Mouse (Mus musculus) c-Kit-negative CD71-positive TER-119-positive erythroid progenitor cells, embryonic 14.5 days (primary cell): ENCODE measurements around the gene Eef1akmt4.
A peak's percentile ranks its signal among the peaks of the same experiment; 100 is the strongest.
"Not testable (repeated sequence)": the region's sequence is repeated elsewhere in the genome, so short reads cannot be mapped to it uniquely, and the experiment has no call there.

Source experiments
- DNase-seq: peaks from one replicate; pipeline ENCODE4 v3.0.0-alpha.2; 2013; ENCODE audit warnings: low read depth, low spot score

The Eef1akmt4 gene

DNA sequence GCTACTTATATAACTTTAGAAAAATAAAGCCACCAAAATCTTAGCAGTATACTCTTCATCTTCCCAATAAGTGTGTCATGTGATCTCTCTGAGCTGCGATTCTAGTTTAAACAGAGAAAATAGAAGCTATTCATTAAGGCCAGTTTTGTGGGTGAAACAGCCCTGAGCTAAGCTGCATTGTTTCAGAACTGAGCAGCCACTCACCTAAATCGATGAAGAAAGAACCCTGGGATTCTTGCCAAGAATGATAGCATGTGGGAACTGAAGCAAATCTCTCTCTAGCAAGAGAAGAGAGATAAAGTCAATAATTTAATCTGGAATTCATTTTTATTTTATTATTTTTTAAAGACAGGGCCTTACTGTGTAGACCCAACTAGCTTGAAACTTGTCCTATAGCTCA, 11.8 kb downstream of the Eef1akmt4 start:
- DNase-seq: no peak

DNA sequence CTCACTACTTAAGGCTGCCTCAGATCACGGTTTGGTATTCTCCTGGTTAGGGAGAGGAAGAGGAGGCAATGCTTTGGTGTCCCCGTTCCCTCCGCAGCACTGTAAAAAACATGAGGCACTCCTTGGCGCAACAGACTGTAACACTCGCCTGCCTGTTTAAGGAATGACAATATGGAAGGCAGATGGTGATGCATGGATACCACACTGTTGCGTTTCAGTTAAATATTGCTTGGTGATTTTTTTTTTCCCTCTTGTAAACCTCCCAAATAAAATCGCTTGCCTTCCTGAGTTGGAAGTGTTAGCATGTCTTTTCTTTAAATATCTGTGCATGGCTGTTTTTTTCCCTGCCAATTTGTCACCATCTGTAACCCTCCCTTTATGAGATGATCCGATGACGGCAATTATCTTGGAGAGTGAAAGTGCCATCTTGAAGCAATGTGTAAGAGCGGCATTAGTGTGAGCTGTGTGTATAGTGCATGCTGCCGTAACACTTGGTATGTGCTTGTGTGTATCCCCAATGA, 17.5 kb downstream of the Eef1akmt4 start:
- DNase-seq: no peak

DNA sequence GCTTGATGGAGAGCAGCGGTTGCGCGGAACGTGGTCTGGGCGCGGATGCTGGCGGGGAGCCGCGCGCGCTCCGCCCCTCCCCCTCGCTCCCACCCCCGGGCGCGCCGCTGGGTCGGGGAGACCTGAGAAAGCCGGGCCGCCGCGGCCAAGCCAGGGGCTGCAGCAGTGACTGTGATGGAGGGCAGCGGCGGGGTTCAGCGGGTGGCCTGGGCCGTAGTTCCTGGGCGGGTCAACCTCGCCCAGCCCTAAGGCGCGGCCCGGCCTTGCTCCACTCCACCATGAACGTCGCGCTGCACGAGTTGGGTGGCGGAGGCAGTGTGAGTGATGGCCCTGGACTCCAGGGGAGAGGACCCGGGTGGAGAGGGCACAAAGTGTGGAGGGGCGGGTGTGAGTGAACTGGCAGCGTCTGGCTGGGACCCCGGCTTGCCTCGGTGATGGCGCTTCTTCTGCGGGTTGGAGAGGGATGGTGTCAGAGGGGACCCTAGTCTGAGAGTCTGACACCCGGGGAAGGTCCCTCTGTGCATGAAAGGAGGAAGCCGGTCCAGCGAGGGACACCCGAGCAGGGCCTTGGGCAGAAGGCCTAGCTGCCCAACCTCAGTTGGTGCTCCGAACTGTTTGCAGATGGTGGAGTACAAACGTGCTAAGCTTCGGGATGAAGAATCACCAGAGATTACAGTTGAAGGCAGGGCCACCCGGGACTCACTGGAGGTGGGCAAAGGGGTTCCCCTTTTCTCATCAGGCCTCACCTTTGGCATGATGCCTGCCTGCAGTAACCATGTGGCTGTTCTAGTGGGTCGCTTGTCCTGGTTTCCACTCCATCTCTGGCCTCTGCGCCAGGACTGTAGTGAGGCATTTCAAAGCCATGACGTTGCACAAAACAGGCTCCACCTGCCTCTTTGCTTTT, 18.6 kb downstream of the Eef1akmt4 start, which contains the start of gene Ece2:
Gene Ece2 (plus strand): TSS at position 98 of the 904 bp plus-strand sequence.
- DNase-seq: no peak

- no peak for DNase-seq
These were observed 26.0 kb downstream of the Eef1akmt4 start for GRCm38 (mm10) chr16:20637410-20637809.

DNA sequence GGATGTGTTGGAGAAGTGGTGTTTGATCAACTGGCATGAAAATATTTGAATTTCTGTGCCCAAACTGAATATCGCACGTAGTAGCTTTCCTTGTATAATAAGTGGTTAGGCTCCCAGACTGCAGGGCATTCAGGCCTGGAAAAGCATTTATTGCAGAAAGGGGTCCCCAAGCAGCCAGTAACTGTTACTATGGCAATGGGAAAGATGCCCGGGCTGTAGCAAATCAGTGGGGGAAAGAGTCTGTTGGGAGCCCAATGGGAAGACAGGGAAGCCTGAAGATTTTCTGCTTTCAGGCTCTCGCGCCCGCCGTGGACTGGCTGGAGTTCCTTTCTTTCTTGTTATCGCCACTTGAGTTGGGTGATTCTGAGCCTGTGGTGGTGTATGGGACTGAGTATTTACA, 27.0 kb downstream of the Eef1akmt4 start:
- no peak for DNase-seq

DNA sequence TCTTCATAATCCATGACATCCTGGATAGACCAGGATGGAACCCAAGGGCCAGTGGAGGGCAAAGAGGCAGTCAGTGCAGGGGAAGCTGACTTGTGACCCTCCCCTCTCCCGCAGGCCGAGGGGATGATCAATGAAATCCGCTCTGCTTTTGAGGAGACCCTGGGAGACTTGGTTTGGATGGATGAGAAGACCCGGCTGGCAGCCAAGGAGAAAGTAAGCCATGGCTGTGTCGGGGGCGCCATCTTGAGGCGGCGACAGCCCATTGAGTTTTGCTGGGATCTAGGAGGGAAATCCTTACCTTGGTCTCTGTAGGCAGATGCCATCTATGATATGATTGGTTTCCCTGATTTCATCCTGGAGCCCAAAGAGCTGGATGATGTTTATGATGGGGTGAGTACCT, 30.8 kb downstream of the Eef1akmt4 start:
- no peak for DNase-seq

DNA sequence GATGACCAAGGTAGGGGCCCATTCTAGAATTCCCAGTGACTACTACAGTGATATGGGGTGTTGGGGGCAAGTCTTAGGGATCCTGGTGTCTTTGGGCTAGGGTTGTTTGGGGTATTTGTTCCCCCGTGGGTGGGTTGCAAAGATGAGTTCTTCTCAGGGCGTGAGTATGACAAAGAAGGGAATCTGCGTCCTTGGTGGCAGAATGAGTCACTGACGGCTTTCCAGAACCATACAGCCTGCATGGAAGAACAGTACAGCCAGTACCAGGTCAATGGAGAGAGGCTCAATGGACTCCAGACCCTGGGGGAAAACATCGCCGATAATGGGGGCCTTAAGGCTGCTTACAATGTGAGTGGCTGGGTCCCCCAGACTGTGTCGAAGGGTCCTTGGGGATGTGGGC, 32.5 kb downstream of the Eef1akmt4 start:
- no peak for DNase-seq

DNA sequence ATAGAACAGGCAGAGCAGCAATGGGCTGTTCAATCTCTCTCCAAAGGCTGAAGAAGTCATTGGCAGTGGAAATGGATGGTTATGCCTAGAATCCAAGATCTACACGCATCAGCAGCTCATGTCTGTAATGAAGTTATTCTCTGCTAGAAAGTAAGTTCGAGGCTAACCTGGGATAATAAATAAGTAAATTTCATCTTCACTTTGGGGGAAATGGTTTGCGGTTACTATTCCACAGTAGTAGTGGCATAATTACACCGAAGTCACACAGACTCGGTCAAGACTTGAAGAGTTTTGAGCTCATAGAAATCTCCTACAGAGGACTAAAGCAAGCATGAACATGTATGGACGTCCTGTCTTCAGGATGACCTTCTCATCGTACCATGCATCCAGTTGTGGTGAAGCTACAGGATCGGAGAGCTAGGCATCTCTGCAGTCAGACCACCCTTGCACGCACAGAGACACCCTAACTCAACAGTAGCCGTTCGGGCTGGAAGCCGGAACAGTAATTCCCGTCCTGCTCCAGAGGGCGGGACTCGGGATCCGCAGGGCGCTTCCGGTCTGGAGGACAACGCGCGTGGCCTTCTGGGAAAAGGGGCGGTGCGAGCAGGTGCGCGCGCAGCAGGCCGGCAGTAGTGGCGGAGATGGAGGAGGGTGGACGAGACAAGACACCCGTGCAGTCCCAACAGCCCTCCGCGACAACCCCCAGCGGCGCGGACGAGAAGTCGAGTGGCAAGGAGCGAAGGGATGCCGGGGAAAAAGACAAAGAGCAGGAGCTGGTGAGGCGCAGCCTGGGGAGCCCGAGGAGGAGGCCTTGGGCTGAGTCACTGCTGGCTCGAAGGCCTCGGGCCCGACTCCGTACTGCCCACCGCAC, 39.9 kb downstream of the Eef1akmt4 start, which contains the start of gene Psmd2:
Gene Psmd2 (plus strand): TSS at position 577 of the 871 bp plus-strand sequence.
- peak; percentile 91 for DNase-seq

GRCm38 (mm10) chr16:20651947-20652310, 40.5 kb downstream of the Eef1akmt4 start:
- DNase-seq: no peak

- DNase-seq: no peak
These were observed 41.9 kb downstream of the Eef1akmt4 start for GRCm38 (mm10) chr16:20653315-20653714.

GRCm38 (mm10) chr16:20657661-20658060, 46.3 kb downstream of the Eef1akmt4 start:
- no peak for DNase-seq

GRCm38 (mm10) chr16:20668013-20668412, 56.6 kb downstream of the Eef1akmt4 start, which contains the start of gene Eif4g1:
Gene Eif4g1 (plus strand): TSS chr16:20668313.
- DNase-seq: not testable (repeated sequence)
